8 mouse cellular contexts compared by ENCODE assay signal in the genomic region with DNA sequence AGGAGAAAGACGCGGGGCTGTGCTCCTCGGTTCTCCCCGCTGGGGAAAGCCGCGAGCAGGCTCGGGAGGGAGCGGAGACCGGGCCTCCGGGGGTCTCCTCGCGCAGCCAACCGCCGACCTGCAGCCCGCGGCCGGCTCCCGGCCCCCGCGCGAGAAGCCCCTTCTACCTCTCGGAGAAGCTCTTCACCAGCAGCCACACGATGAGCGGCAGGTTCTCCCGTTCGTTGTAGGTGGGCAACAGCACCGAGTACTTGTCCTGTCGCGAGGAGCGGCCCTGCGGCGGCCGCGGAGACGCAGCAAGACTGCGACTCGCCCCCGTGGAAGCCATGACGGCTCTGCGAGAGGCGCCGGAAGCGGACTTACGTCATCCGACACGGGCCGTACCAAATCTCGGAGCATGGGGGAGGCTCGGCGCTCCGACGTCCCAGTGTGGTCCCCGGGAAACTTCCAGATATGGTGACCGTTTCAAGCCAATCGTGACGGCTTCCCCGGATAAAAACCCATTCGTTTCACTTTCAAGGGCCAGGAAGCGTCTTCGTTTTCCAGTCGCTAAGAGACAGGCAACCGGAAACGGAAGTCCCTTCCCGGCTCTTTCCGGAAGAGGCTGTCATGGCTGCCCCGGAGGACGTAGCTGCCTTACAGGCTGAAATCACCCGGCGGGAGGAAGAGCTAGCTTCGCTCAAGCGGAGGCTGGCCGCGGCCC. TPM values are rescaled to one million over a fixed set of nuclear protein-coding genes. Genes with fewer than 3 reads are reported as not detected.
DNase-seq lines count a peak whose midpoint lies in the region; ATAC-seq and TF ChIP-seq lines count a peak whose summit lies in the region.

A gene (minus strand): TSS at position 339 of the 703 bp plus-strand sequence.
A gene (minus strand): TSS at position 566 of the 703 bp plus-strand sequence.
A gene (plus strand): TSS at position 597 of the 703 bp plus-strand sequence.

- peak; percentile 91 for ATAC-seq in forebrain, embryonic 15.5 days (replicated peaks)
- peak; percentile 87 for ATAC-seq in lung, embryonic 14.5 days (ENCODE audit: insufficient read depth)

- DNase-seq in ES-CJ7 (ENCODE audit: low read depth, low spot score), result peak; percentile 81
- DNase-seq in cerebellum, adult 11 months, result peak; percentile 81
- peak; percentile 75 for DNase-seq in heart, postnatal 25 days (ENCODE audit: low spot score)
- peak; percentile 84 to 85 for DNase-seq in layer of hippocampus, adult 2 months (ENCODE audit: low spot score in 2 of 2)
- peak; percentile 93 for DNase-seq in lung, embryonic 14.5 days
- peak; percentile 81 for DNase-seq in thymus, adult 2 months

- H3K36me3 ChIP-seq in forebrain, embryonic 15.5 days, result peaks cover 28% of the 10 kb centered on the region
- peaks cover 51% of the 10 kb centered on the region for H3K36me3 ChIP-seq in lung, embryonic 14.5 days (ENCODE audit: insufficient read depth)
- peaks cover 14% of the 10 kb centered on the region for H3K36me3 ChIP-seq in thymus, adult 2 months (ENCODE audit: control insufficient read depth, insufficient read depth, low read length)

- no peaks in the 10 kb centered on the region for H3K27me3 ChIP-seq in forebrain, embryonic 15.5 days
- no peaks in the 10 kb centered on the region for H3K27me3 ChIP-seq in lung, embryonic 14.5 days (ENCODE audit: insufficient read depth, low read length)
- no peaks in the 10 kb centered on the region for H3K27me3 ChIP-seq in thymus, adult 2 months (ENCODE audit: control insufficient read depth, insufficient read depth, low read length)

- TF ChIP-seq POLR2A in olfactory bulb, adult 2 months (IDR thresholded peaks at IDR 0.05; ENCODE audit: insufficient read depth, low read depth, low read length), result peak; percentile 83
- TF ChIP-seq POLR2A in thymus, adult 2 months (IDR thresholded peaks at IDR 0.05; ENCODE audit: control insufficient read depth, extremely low read depth, insufficient read depth, low read length, poor library complexity), result peak; percentile 90

- peak within 1 kb of the TSS; percentile 59 for H3K4me3 ChIP-seq in forebrain, embryonic 15.5 days
- H3K4me3 ChIP-seq in layer of hippocampus, adult 2 months, result peak within 1 kb of the TSS; percentile 98
- peak within 1 kb of the TSS; percentile 100 for H3K4me3 ChIP-seq in lung, embryonic 14.5 days (ENCODE audit: low read depth, low read length)
- peak within 1 kb of the TSS; percentile 65 for H3K4me3 ChIP-seq in olfactory bulb, adult 2 months (ENCODE audit: insufficient read depth, low read depth, low read length)
- peak within 1 kb of the TSS; percentile 92 for H3K4me3 ChIP-seq in thymus, adult 2 months (ENCODE audit: control insufficient read depth, insufficient read depth, low read length)

- peak within 1 kb of the TSS; percentile 97 for H3K4me2 ChIP-seq in forebrain, embryonic 15.5 days (replicated peaks)
- peak within 1 kb of the TSS; percentile 99 for H3K4me2 ChIP-seq in lung, embryonic 14.5 days

- H3K9ac ChIP-seq in forebrain, embryonic 15.5 days (replicated peaks), result peak within 1 kb of the TSS; percentile 69
- H3K9ac ChIP-seq in lung, embryonic 14.5 days, result peak within 1 kb of the TSS; percentile 92

- TF ChIP-seq CTCF in layer of hippocampus, adult 2 months (conservative IDR thresholded peaks at IDR 0.05), result no peak
- TF ChIP-seq CTCF in lung, embryonic 14.5 days (IDR thresholded peaks at IDR 0.05; ENCODE audit: low read depth), result no peak
- TF ChIP-seq CTCF in olfactory bulb, adult 2 months (IDR thresholded peaks at IDR 0.05; ENCODE audit: insufficient read depth, low read depth, low read length), result no peak
- TF ChIP-seq CTCF in thymus, adult 2 months (IDR thresholded peaks at IDR 0.05; ENCODE audit: borderline replicate concordance, control insufficient read depth, extremely low read depth, insufficient read depth, low read length, poor library complexity), result peak; percentile 19; the same call in 1 of the 2 replicates

- peaks cover 37% of the 10 kb centered on the region for H3K4me1 ChIP-seq in forebrain, embryonic 15.5 days
- peaks cover 14% of the 10 kb centered on the region; the same call in 1 of the 2 replicates for H3K4me1 ChIP-seq in lung, embryonic 14.5 days (ENCODE audit: insufficient read depth)
- peaks cover 16% of the 10 kb centered on the region for H3K4me1 ChIP-seq in olfactory bulb, adult 2 months (ENCODE audit: control insufficient read depth, insufficient read depth, low read length)
- peaks cover 17% of the 10 kb centered on the region for H3K4me1 ChIP-seq in thymus, adult 2 months (replicated peaks; ENCODE audit: control insufficient read depth, insufficient read depth, low read length)

- intact Hi-C loops in heart, postnatal 25 days (cut with DNase I), result no loop called here

- no peaks in the 10 kb centered on the region for H3K9me3 ChIP-seq in forebrain, embryonic 15.5 days
- no peaks in the 10 kb centered on the region for H3K9me3 ChIP-seq in lung, embryonic 14.5 days (ENCODE audit: low read depth, low read length)

- peak within 1 kb of the TSS; percentile 94 for H3K27ac ChIP-seq in forebrain, embryonic 15.5 days (replicated peaks)
- H3K27ac ChIP-seq in layer of hippocampus, adult 2 months, result peak within 1 kb of the TSS; percentile 100
- peak within 1 kb of the TSS; percentile 95 for H3K27ac ChIP-seq in lung, embryonic 14.5 days (ENCODE audit: low read depth)
- peak within 1 kb of the TSS; percentile 98 for H3K27ac ChIP-seq in olfactory bulb, adult 2 months (ENCODE audit: insufficient read depth, low read depth, low read length)
- peak within 1 kb of the TSS; percentile 43; the same call in 1 of the 2 replicates for H3K27ac ChIP-seq in thymus, adult 2 months (ENCODE audit: control insufficient read depth, insufficient read depth, low read length)

- WGBS in forebrain, embryonic 15.5 days, result under 1% methylated on average over 73 of the region's 73 CpGs
- under 1% methylated on average over 73 of the region's 73 CpGs for WGBS in lung, embryonic 14.5 days
- under 1% methylated on average over 73 of the region's 73 CpGs for WGBS in olfactory bulb, adult 2 months
- under 1% methylated on average over 73 of the region's 73 CpGs for WGBS in thymus, adult 2 months

RNA-seq across cellular contexts. Expression of the first gene that starts in this region (rescaled TPM):
- polyA plus RNA-seq in forebrain, embryonic 15.5 days (2015; fragmentation: Nextera tagmentation; extraction: Ambion mirVana), result 26.0 and 28.0 TPM in 2 replicates
- 10 to 100 TPM; 12.6 to 13.6 TPM for total RNA-seq in heart, postnatal 25 days (2021)
- 10 to 100 TPM; 29.4 to 34.4 TPM for total RNA-seq in layer of hippocampus, adult 2 months (2021)
- polyA plus RNA-seq in lung, embryonic 14.5 days (2014; fragmentation: Nextera tagmentation; extraction: Ambion mirVana), result 23.1 and 24.7 TPM in 2 replicates
- polyA plus RNA-seq in olfactory bulb, adult 2 months (2012; ENCODE audit: insufficient read depth, insufficient read length, low replicate concordance, missing spikeins), result not detected in 2 replicates
- 0.50 and 3.8 TPM in 2 replicates for polyA plus RNA-seq in thymus, adult 2 months (2012; rRNA removed)

RNA-seq across cellular contexts. Expression of the second gene that starts in this region (rescaled TPM):
- polyA plus RNA-seq in forebrain, embryonic 15.5 days (2015; fragmentation: Nextera tagmentation; extraction: Ambion mirVana), result 63.2 and 74.5 TPM in 2 replicates
- total RNA-seq in heart, postnatal 25 days (2021), result 10 to 100 TPM; 61.8 to 70.6 TPM
- total RNA-seq in layer of hippocampus, adult 2 months (2021), result 10 to 100 TPM; 56.9 to 69.9 TPM
- 81.4 and 84.6 TPM in 2 replicates for polyA plus RNA-seq in lung, embryonic 14.5 days (2014; fragmentation: Nextera tagmentation; extraction: Ambion mirVana)
- 686 TPM in 1 of 2 replicates, not detected in the other for polyA plus RNA-seq in olfactory bulb, adult 2 months (2012; ENCODE audit: insufficient read depth, insufficient read length, low replicate concordance, missing spikeins)
- polyA plus RNA-seq in thymus, adult 2 months (2012; rRNA removed), result 29.5 and 33.6 TPM in 2 replicates

RNA-seq across cellular contexts. Expression of the third gene that starts in this region (rescaled TPM):
- polyA plus RNA-seq in forebrain, embryonic 15.5 days (2015; fragmentation: Nextera tagmentation; extraction: Ambion mirVana), result 10.2 and 10.3 TPM in 2 replicates
- total RNA-seq in heart, postnatal 25 days (2021), result 1 to 10 TPM; 6.2 to 7.1 TPM
- total RNA-seq in layer of hippocampus, adult 2 months (2021), result 10 to 100 TPM; 20.7 to 20.9 TPM
- polyA plus RNA-seq in lung, embryonic 14.5 days (2014; fragmentation: Nextera tagmentation; extraction: Ambion mirVana), result 7.7 and 10.0 TPM in 2 replicates
- polyA plus RNA-seq in olfactory bulb, adult 2 months (2012; ENCODE audit: insufficient read depth, insufficient read length, low replicate concordance, missing spikeins), result not detected in 2 replicates
- 27.4 and 44.0 TPM in 2 replicates for polyA plus RNA-seq in thymus, adult 2 months (2012; rRNA removed)

Comparison
In these comparisons a context has a peak if more than half of its experiments do, and no peak if none do; other contexts are left out.
1. Peak in every context shown above with its lines: DNase-seq, ATAC-seq, H3K4me3 ChIP-seq and H3K27ac ChIP-seq.
2. H3K27ac ChIP-seq: peak in every context shown above with its lines; median percentile 100 in layer of hippocampus, adult 2 months; 98 in olfactory bulb, adult 2 months; 95 in lung, embryonic 14.5 days; 94 in forebrain, embryonic 15.5 days; 43 in thymus, adult 2 months.